Mouse (Mus musculus) hindbrain, embryonic 14.5 days (tissue): ENCODE measurements around the gene Grk5. TPM values are rescaled to one million over a fixed set of nuclear protein-coding genes. Genes with fewer than 3 reads are reported as not detected.
A peak's percentile ranks its signal among the peaks of the same experiment; 100 is the strongest.

Experiments used
- ATAC-seq: fragments of 200-750 bp; cut with Nextera tagmentation; 2 replicates; pipeline ENCODE4 v1.8.0; 2017; ENCODE audit warnings: moderate number of reproducible peaks, mild to moderate bottlenecking, moderate TSS enrichment, moderate library complexity; ENCODE audit not compliant: low FRiP score
- DNase-seq: peaks from one replicate; pipeline ENCODE4 v3.0.0-alpha.2; 2015; ENCODE audit warnings: low spot score
- H3K27ac ChIP-seq: fragments of 300-500 bp; sonication (generic); 2 replicates; pipeline ENCODE4 v1.5.1; 2014; ENCODE audit warnings: mild to moderate bottlenecking, moderate library complexity
- H3K27me3 ChIP-seq: fragments of 300-500 bp; sonication (generic); 2 replicates; pipeline ENCODE4 v1.6.1; 2014; ENCODE audit warnings: mild to moderate bottlenecking, low read length, mixed read lengths; ENCODE audit not compliant: control insufficient read depth, insufficient read depth
- H3K36me3 ChIP-seq: fragments of 300-500 bp; sonication (generic); replicated peaks from 2 replicates; pipeline ENCODE4 v1.6.1; 2014; ENCODE audit not compliant: control insufficient read depth, insufficient read depth
- H3K4me1 ChIP-seq: fragments of 300-500 bp; sonication (generic); replicated peaks from 2 replicates; pipeline ENCODE4 v1.6.1; 2014; ENCODE audit warnings: antibody characterized with exemption, low read length, mixed read lengths; ENCODE audit not compliant: control insufficient read depth, insufficient read depth
- H3K4me2 ChIP-seq: fragments of 300-500 bp; sonication (generic); replicated peaks from 2 replicates; pipeline ENCODE4 v1.6.1; 2014; ENCODE audit warnings: mild to moderate bottlenecking, moderate library complexity
- H3K4me3 ChIP-seq: fragments of 300-500 bp; sonication (generic); replicated peaks from 2 replicates; pipeline ENCODE4 v1.5.1; 2014; ENCODE audit warnings: mild to moderate bottlenecking, low read length
- H3K9ac ChIP-seq: fragments of 300-500 bp; sonication (generic); 2 replicates; pipeline ENCODE4 v1.6.1; 2014
- H3K9me3 ChIP-seq: fragments of 300-500 bp; sonication (generic); 2 replicates; pipeline ENCODE4 v1.6.1; 2016; ENCODE audit warnings: low read length; ENCODE audit not compliant: control insufficient read depth
- WGBS: fragments of 180-500 bp; shearing (Covaris S2); extraction: QIAGEN DNeasy Blood & Tissue Kit; methylation state at CpG from one replicate; pipeline ENCODE4 v1.1.7; 2014; 5-methylcytosine and 5-hydroxymethylcytosine counted together
- polyA plus RNA-seq: library from polyadenylated mRNA; unstranded; fragments of >200 nt; fragmentation: Nextera tagmentation; extraction: Ambion mirVana; gene quantifications from 2 replicates; pipeline ENCODE4 v1.2.1, GENCODE M21; 2014

Grk5 gene
- polyA plus RNA-seq, 1 experiment from 2014 or later = 3.1 TPM

DNA sequence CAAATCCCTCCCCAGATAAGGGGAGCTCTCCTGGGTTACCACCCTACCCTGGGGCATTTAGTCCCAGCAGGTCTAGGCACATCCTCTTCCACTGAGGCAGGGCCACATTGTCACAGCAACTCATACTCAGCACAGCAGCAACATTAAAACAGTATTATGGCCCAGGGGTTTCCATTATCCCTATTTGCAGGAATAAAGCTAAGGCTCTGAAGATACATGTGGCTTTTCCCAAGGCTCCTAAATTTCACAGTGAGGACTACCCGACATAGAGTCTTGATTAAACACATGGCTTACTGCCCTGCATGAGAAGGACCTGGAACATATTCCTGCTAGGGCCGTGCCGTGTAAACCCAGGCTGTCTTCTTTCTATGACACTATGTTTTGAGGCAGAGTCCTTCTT lies 199.5 kb downstream of the Grk5 start:
- WGBS = 93% methylated on average over 3 of the region's 3 CpGs
- DNase-seq (no peak), ATAC-seq (no peak)
- H3K27me3 ChIP-seq = no peaks in the 10 kb centered on the region
- H3K4me3 ChIP-seq = no peak overlapping the region
- H3K36me3 ChIP-seq = peaks cover 20% of the 10 kb centered on the region
- no peak overlapping the region for H3K4me2 ChIP-seq
- no peaks in the 10 kb centered on the region for H3K9me3 ChIP-seq
- no peak overlapping the region for H3K27ac ChIP-seq
- H3K4me1 ChIP-seq = no peaks in the 10 kb centered on the region
- no peak overlapping the region for H3K9ac ChIP-seq

- no peaks in the 10 kb centered on the region for H3K27me3 ChIP-seq
- no peak for DNase-seq
- no peak overlapping the region for H3K27ac ChIP-seq
- no peak overlapping the region for H3K4me2 ChIP-seq
- 94% methylated on average over 4 of the region's 4 CpGs for WGBS
- H3K4me3 ChIP-seq = no peak overlapping the region
- no peak overlapping the region for H3K9ac ChIP-seq
- no peaks in the 10 kb centered on the region for H3K4me1 ChIP-seq
- ATAC-seq = no peak
- H3K9me3 ChIP-seq = no peaks in the 10 kb centered on the region
- H3K36me3 ChIP-seq = peaks cover 20% of the 10 kb centered on the region
Measured at GRCm38 (mm10) chr19:61090541-61090940, 201.0 kb downstream of the Grk5 start.

GRCm38 (mm10) chr19:61096776-61097175 lies 207.2 kb downstream of the Grk5 start:
- no peaks in the 10 kb centered on the region for H3K9me3 ChIP-seq
- no peaks in the 10 kb centered on the region for H3K27me3 ChIP-seq
- no peak overlapping the region for H3K9ac ChIP-seq
- no peak overlapping the region for H3K27ac ChIP-seq
- no peaks in the 10 kb centered on the region; the same call in 1 of the 2 replicates for H3K36me3 ChIP-seq
- 86% methylated on average over 2 of the region's 2 CpGs for WGBS
- ATAC-seq (no peak), DNase-seq (no peak)
- H3K4me3 ChIP-seq = no peak overlapping the region
- no peaks in the 10 kb centered on the region for H3K4me1 ChIP-seq
- no peak overlapping the region for H3K4me2 ChIP-seq

DNA sequence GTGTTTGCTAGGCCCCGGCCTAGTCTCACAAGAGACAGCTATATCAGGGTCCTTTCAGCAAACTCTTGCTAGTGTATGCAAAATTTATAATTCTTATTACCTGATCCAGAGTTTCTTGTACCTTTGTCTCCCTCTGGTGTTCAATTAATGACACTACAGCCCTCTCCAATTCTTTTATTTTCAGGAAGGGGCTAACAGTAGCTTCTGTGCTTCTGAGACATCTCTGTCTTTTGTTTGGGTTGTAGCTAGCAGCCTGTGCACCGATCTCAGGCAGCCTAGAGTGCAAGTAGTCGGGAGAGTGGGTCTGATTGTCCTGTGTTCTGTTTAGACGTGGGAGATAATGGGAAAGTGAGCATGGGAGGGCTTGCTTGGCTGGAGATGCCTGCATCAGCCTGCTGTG lies 208.2 kb downstream of the Grk5 start:
- peak; percentile 80 for DNase-seq
- no peak overlapping the region for H3K4me2 ChIP-seq
- H3K27me3 ChIP-seq = no peaks in the 10 kb centered on the region
- WGBS = 26% methylated on average over 4 of the region's 4 CpGs
- H3K9ac ChIP-seq = no peak overlapping the region
- H3K36me3 ChIP-seq = no peaks in the 10 kb centered on the region; the same call in 1 of the 2 replicates
- no peak overlapping the region for H3K4me3 ChIP-seq
- ATAC-seq = no peak
- H3K27ac ChIP-seq = no peak overlapping the region
- no peaks in the 10 kb centered on the region for H3K4me1 ChIP-seq
- no peaks in the 10 kb centered on the region for H3K9me3 ChIP-seq

DNA sequence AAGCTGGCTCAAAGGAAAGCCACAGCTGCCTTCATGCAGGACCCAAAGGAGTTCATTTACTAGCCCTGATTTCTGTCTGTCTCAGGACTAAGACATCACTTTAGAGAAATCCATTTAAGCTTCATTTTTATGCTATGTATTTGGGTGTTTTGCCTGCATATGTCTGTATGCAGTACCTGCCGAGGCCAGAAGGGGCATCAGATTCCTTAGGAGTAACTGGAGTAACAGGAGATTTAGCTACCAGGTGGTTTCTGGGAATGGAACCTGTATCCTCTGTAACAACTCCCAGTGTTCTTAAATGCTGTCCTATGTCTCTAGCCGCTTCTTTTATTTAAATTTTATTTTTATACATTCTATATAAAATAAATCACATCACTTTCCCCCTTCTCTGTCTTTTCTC lies 220.6 kb downstream of the Grk5 start:
- no peaks in the 10 kb centered on the region for H3K27me3 ChIP-seq
- peaks cover 16% of the 10 kb centered on the region for H3K9me3 ChIP-seq
- H3K36me3 ChIP-seq = no peaks in the 10 kb centered on the region
- no peak overlapping the region for H3K4me3 ChIP-seq
- H3K4me2 ChIP-seq = no peak overlapping the region
- 60% methylated on average over 2 of the region's 2 CpGs for WGBS
- DNase-seq = no peak
- no peak overlapping the region for H3K9ac ChIP-seq
- no peak overlapping the region for H3K27ac ChIP-seq
- ATAC-seq = no peak
- no peaks in the 10 kb centered on the region for H3K4me1 ChIP-seq

DNA sequence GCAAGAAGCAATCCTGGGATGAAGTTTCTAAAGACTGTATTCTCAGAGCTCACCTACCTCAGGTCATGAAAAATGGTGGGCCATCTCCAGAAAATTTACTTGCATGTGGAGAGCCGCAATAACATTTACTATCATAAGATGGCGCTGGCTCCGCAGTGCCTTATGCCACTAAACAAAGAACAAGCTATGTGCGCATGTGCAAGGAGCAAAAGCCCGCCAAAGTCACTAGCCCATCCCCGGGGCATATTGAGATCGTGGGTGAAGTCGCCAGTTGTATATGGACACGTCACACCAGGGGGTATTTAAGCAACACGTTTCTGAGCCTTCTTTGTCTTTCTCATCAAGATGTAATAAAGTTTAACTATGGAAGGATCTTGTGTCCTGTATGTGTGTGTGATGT lies 241.5 kb downstream of the Grk5 start:
- DNase-seq (no peak), ATAC-seq (no peak)
- no peaks in the 10 kb centered on the region for H3K27me3 ChIP-seq
- 93% methylated on average over 10 of the region's 10 CpGs for WGBS
- H3K9me3 ChIP-seq = peaks cover 12% of the 10 kb centered on the region
- H3K4me1 ChIP-seq = no peaks in the 10 kb centered on the region
- no peak overlapping the region for H3K4me2 ChIP-seq
- no peak overlapping the region for H3K9ac ChIP-seq
- no peak overlapping the region for H3K4me3 ChIP-seq
- H3K27ac ChIP-seq = no peak overlapping the region
- H3K36me3 ChIP-seq = peaks cover 6% of the 10 kb centered on the region; the same call in 1 of the 2 replicates

GRCm38 (mm10) chr19:61138655-61139054 lies 249.1 kb downstream of the Grk5 start:
- Histone ChIP-seq H3K9ac (no peak overlapping the region), H3K9me3 (no peaks in the 10 kb centered on the region), H3K27ac (no peak overlapping the region), H3K27me3 (no peaks in the 10 kb centered on the region), H3K36me3 (no peaks in the 10 kb centered on the region), H3K4me2 (no peak overlapping the region), H3K4me1 (peaks cover 14% of the 10 kb centered on the region), H3K4me3 (no peak overlapping the region)
- no peak for DNase-seq
- ATAC-seq = no peak

- peak within 1 kb of the TSS; percentile 69 for H3K4me2 ChIP-seq
- ATAC-seq = peak; percentile 100
- 0 out of 2 replicates have a peak within 1 kb of the TSS, but pooled peaks have one; percentile 45 for H3K27ac ChIP-seq
- peak within 1 kb of the TSS; percentile 76 for H3K9ac ChIP-seq
- H3K4me3 ChIP-seq = peak within 1 kb of the TSS; percentile 77
- no peaks in the 10 kb centered on the region for H3K27me3 ChIP-seq
- 2% methylated on average over 18 of the region's 18 CpGs for WGBS
- no peaks in the 10 kb centered on the region for H3K36me3 ChIP-seq
- H3K9me3 ChIP-seq = no peaks in the 10 kb centered on the region
- H3K4me1 ChIP-seq = peaks cover 14% of the 10 kb centered on the region
- peak; percentile 83 for DNase-seq
Measured at GRCm38 (mm10) chr19:61140342-61141206, 251.0 kb downstream of the Grk5 start, which contains the start of gene Zfp950. TSS of gene Zfp950 (minus strand) at chr19:61140840.

- H3K27ac ChIP-seq = no peak overlapping the region
- DNase-seq (no peak), ATAC-seq (no peak)
- no peaks in the 10 kb centered on the region for H3K36me3 ChIP-seq
- no peaks in the 10 kb centered on the region for H3K9me3 ChIP-seq
- H3K4me3 ChIP-seq = peak overlapping the region; percentile 77
- H3K4me1 ChIP-seq = peaks cover 14% of the 10 kb centered on the region
- H3K27me3 ChIP-seq = no peaks in the 10 kb centered on the region
- peak overlapping the region; percentile 69 for H3K4me2 ChIP-seq
- H3K9ac ChIP-seq = peak overlapping the region; percentile 76
- WGBS = 20% methylated on average over 4 of the region's 4 CpGs
Measured at GRCm38 (mm10) chr19:61141299-61141698, 251.8 kb downstream of the Grk5 start.
